Mouse (Mus musculus) c-Kit-positive CD71-positive TER-119-positive erythroid progenitor cells, embryonic 14.5 days (primary cell): ENCODE data around the gene Hpn.
A peak's percentile ranks its signal among the peaks of the same experiment; 100 is the strongest.

Experiments used
- DNase-seq: peaks from one replicate; pipeline ENCODE4 v3.0.0-alpha.2; 2013; ENCODE audit warnings: low spot score

Gene Hpn

DNA sequence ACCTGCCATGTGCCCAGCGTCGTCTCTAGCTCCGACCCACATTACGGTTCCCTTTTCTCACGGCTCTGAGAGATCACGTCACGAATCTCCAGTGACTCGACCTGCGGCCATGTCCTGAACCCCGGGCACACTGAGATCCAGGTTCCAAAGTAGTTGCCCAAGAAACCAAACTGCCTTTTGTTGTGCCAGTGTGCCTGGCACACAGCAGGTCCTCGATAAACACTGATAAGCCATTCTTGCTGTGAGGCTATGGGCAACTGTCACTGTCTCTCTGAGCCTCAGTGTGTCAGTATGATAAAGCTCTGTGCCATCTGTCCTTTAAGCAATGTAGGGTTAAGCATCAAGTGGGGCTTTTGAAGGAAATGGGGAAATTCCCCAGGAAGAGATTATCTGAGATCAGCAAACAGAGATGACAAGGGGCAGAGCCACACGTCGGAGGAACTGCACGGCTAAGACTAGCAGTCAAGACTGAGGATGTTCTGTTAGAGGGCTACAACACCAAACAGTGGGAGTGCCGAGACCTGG is 4.2 kb downstream of the Hpn start:
- no peak for DNase-seq

DNA sequence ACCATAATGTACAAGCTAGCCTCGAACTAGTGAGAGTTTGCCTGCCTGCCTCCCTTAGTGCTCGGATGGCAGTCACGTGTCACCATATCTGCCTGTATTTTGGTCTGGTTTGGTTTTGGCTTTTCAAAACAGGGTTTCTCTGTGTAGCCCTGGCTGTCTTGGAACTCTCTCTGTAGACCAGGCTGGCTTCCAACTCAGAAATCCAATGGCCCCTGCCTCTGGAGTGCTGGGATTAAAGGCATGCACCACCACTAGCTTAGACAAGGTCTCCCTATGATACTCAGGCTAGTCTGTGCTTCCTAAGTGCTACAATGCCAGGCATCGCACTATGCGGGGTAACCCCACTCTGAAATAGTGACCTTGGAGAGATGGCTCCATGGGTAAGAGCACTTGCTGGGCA is 5.3 kb downstream of the Hpn start:
- no peak for DNase-seq

DNA sequence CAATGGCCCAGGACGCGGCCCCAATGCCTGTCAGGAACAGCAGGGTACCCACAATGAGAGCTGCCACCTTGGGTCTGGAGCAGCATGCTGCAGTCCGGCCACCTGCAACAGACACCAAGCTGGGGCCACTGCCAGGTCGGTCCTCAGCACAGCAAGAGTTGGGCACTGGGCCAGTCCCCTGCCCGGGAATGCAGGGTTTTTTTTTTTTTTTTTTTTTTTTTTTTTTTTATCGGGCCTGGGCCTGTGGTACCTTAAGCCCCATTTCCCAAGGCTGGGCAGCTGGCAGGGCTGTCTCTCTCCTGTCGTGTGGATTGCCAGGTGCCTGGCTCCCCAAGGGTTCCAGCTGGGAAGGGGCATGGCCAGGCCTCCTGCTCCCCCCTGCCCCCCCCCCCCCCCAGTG is 6.0 kb downstream of the Hpn start:
- DNase-seq: no peak

DNA sequence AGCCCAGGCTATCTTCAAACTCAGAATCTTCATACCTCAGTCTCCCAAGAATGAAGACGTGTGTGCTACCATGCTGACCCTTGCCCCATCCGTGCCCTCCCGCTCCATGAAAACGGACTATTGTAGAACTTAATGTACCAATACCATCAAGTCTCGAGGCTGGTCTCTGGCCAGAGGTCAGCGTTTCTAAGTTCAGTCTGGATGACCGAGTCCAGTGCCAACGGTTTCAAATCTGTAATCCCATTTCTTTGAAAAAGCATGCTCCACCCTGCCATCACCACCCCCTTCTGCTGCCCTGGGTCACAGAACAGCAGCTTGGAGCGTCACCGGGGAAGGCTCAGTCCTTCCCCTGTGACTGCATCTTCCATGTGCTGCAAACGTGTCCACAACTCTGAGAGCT is 7.3 kb downstream of the Hpn start:
- DNase-seq: no peak

DNA sequence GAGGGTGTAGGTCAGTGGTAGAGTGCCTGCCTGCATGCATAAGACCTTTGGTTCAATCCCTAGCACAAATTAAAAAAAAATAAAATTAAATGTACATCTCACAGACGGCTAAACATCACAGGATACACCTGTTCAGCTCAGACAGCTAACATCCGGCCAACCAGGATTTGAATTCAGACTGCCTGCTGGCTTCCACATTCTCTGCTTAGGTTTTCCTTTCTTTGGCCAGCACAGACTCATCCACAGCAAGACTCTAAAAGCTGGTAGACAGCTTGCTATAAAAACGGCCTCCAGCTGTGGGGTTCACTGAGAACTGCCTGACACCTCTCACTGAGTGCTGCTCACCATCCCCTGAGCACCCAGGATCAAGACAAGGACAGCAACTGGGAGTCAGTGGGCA is 8.9 kb downstream of the Hpn start:
- no peak for DNase-seq

DNA sequence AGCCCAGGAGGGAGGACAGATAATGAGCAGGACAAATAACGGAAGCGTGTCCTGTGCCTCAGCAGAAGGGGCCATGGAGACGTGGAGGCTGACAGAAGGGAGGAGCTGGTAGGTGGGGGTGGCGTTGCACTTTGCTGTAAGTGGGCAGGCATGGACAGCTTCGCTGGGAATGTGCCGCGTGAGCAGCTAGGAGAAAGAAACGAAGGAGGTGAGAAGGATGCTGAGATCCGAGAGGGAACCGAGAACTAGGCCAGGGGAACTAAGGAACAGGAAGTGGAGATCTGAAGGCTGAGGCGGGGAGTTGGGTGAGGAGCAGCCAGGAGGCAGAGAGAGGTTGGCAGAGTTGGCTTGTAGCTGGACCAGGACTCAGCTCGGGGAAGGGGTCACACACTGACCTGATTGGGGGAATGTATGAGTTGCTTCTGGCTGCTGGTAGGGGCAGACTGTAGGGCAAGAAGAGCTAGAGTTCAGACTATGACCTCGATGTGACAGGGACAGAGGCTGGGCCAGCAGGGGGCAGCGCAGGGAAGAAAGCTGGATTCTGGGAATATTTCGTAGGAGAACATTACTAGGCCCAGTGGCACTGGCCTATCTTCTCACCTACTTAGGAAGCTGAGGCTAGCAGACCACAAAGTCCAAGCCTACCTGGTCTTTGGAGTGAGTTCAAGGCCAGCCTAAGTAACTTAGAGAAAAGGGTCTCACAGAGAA is 9.9 kb downstream of the Hpn start:
- DNase-seq: no peak

DNA sequence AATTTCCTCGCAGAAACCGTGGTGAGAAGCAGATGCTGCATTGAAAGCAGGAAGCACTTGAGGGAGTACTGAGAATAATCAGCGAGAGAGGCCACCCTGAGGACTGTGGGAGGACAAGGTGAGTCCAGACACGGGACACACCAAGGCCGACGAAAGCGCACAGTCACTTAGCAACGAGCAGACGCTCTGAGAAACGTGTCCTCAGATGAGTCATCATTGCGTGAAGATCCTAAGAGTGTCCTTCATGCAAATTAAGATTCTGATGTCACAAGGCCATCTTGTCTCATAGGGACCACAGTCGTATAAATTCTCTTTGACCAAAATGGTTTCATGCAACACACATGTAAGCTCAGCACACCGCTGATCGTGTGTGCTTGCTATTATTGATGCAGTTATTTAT is 14.3 kb downstream of the Hpn start:
- DNase-seq: no peak

DNA sequence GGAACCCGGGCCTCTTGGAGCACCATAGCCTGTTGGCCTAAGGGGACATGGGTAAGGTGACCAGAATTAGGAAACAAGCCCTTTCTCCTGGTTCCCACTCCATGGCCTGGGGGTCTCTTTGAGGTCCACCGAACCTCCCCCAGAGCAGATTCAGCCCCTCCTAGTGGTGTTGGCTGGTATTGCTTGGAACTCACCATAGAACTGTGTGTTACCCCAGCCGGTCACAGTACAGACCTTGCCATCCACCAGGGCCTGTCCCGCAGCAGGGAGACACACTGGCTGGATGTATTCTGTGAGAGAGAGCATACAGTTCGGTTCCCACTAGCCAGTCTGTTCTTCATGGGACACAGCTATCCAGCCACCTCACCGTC is 15.5 kb downstream of the Hpn start:
- DNase-seq: no peak

DNA sequence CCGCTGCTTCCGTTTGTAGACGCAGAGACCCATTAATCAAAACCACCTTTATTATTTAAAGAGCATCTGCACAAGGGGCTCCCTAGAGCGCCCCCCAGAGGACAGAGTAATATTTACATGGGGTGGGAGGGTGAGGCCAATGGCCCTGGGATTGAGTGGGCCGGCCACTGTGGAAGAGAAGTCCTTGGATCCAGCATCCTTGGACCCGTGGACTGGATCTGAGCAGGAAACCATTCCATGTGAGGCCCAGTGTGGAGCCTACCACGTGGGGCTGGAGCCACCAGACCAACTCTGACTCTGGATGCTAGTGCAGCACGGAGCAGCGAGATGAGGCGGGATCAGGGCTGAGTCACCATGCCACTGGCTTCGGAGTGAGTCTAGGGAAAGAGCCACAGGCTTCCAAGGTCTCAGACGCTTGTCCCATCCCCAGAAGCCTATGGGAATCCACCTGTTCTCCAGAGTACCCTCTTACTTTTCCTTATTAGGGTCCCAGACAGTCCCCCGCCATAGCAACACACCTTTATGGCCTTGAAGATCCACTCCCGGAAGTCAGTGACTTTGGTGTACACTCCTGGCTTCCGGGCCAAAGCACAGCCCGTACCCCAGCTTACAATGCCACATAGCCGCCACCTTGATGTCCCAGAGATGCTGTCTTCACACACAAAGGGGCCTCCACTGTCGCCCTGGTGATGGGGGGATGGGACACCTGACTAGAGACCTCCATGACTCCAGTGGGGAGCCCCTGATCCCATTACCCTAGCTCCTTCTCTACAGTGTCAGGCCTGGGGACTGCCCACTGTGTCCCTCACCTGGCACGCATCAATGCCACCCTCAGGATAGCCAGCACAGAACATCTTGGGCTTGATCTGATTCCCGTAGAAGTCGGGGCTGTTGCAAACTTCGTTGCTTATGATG is 16.1 kb downstream of the Hpn start:
- no peak for DNase-seq

DNA sequence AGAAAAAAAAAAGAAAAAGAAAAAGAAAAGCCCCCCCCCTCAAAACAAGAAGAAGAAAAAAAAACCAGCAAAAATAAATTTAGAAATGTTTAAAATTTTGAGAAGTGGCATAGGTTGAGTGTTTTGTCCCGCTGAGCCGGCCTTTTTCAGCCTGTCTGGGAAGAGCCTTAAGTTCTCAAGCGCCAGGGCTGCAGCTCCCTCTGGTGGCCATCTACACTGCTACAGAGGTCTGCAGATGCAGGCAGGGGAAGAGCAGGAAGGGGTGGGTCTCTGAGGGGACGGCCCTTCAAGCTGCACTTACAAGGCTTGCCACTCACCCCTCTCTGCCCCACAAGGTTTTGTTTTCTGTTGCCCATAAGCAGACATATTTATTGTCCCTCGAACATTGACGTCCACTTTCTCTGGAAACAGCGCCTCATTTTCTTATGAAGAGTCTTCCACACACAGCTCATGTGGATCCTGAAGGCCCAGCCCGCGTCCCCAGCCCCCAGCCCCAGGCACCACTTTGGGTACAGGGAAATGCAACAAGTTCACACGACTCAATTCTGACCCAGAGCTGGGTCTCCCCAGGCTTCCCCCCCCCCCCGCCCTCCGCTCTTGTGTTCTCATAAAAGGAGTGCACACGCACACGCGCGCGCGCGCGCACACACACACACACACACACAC is 17.4 kb downstream of the Hpn start:
- DNase-seq: peak; percentile 51

DNA sequence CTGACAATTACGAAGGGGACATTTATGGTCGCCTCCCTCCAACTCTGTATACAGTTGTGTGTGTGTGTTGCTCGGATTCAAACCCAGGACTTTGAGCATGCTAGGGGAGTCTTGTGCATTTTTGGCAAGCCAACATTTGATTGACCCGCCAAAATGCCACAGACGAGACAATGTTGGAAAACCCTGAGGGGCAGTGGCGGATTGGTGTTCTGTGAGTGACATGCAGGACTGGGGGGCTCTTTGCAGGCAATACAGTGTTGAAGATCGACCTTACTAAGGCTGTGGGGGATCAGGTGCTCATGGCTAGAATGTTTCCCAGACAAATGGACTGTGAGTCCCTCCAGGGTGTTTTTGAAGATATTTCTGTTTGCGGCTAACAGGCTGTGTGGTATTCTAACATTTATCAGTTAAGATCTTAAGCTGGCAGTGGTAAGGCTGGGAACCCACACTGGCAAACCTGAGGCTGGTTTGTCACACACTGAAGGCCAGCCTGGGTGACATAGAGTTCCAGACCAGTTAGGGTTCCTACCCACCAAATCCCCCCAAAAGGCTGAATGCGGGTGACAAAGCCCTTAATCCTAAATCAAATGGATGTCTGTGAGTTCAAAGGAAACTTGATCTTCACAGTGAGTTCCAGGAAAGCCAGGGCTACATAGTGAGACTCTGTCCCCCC is 18.1 kb downstream of the Hpn start:
- no peak for DNase-seq

DNA sequence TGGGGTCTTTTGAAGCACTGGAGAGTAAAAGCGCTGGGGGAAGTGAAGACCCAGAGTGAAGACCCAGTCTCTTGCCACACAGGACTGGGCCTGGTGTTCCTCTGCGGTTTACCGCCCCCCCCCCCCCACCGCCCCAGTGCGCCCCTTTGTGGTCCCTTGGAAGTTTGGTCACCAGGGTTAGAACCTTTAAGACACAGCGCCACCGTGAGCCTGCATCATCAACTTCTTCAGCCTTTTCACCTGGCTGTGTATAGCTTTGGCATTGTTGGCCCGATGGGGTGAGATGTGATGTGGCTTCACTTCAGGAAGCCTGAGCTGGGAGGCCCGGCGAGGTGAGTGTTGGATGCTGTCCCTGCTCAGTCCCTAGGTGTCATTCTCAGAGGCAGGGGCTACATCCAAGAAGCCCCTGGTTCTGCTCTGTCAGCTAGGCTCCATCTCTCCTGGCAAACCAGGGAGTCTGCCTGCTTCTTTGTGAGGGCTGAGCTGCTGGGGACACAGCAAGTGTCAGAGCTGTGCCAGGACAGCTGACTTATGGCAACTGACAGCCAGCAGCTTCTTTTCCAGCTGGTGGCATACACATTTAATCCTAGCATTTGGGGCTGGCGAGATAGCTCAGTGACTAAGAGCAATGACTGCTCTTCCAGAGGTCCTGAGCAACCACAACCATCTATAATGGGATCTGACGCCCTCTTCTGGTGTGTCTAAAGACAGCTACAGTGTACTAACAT is 20.2 kb downstream of the Hpn start:
- no peak for DNase-seq

DNA sequence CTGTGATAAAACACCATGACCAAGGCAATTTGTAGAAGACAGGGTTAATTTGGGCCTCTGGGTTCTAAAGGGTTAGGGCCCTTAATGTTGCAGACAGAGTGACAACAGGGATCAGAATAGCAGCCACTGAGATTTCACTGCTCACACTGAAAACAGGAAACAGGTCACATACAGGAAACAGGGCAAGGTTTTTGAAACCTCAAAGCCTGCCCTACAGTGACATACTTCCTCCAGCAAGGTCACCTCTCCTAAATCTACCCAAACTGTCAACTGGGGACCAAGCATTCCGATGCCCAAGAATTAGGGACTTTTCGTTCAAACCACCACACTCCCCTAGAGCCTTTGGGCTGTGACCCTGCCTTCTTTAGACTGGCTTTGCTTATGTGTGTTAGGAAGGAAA is 25.4 kb downstream of the Hpn start:
- DNase-seq: no peak

DNA sequence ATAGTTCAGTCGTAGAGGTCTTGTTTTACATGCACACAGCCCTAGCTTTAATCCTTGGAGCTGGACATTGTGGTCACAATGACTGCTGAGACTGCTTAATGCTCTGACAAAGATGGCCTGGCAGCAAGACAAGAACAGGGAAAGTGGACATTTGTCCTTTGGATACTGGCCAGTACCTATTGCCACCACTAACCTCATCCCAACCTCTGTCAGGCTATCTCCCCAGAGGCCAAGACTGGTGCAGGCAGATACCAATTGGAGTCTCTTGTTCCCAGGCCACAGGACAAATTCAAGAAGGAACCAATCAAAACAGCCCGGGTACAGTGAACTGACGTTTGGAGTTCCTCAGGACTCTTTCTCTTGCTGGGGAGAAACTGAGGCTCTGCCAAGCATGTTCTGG is 26.9 kb downstream of the Hpn start:
- DNase-seq: no peak

DNA sequence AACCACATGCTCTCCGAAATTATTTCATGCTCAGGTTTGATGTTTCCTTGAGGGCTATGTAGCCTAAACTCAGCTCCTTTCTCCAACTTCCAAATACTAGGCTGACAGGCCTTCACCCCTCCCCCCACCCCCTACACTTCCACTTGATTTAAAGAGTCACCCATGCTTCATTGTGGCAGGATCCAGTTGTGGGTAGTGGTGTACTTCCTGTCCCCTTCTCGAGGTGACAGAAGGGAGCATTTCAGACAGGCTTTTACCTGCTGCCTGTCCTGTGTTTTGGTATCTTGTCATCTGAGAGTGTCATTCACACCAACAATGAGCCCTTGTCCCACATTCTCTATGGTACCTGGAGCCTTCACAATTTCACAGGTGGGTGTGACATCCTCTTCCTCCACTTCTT is 27.8 kb downstream of the Hpn start:
- DNase-seq: no peak

DNA sequence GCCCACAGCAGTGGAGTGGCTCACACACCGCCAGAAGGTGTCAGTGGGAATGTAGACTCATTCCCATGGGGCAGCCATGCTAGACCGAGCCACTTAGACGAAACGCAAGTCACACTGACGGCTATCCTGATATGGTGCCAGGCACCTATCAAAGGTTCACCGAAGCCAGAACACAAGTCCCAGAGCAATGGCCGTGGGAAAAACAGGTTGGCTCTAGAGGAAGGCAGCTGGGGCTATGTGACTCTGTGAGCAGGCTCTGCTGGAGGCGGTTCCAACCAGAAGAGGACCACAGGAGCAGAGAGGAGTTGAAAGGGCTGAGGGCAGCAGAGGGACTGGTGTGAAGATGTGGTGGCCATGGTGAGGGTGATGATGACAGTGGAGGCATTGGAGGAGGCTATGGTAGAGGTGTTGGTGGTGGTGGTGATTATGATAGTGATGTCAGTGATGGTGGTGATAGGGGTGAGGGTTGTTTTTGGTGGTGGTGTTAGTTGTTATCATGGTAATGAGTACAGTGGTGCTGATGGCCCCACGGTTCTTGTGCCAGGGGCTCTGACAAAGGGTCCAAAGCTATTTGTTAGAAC is 28.8 kb downstream of the Hpn start:
- no peak for DNase-seq

DNA sequence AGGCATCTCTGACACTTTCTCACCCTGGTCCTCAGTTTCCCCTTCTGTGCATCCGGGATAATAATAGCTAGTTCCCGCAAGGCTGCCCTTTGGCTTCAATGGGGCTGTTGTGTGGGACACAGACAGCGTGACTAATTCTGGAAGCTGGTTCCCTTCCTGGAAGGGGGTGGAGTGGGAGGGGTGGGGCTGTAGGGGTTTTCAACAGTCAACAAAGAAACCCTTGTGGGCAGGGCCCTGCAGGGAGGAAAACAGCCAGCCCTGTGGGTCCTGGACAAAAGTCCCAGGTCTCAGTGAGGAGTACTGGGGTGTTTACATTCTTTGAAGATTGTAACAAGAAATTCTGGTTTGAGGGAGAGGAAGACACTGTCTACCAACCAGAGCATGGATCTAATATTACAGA is 29.9 kb downstream of the Hpn start:
- no peak for DNase-seq

DNA sequence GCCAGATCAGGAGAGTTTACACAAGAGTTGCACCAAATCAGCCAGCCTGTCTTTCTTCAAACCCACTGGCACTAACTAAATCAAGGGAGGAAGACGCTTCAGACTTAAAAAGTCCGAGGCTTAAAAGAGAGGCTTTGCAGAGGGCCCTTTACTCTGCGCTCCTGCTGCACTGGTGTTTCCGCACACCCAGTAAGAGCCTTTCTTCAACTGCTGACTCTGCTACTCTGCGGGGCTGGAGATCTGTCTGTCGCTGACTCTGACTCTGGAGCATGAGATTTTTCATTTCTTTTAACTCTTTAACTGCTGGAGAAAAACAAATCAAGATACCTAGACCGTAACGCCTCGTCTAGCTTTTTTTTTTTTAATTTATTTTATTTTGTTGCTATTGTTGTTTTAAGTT is 30.9 kb downstream of the Hpn start:
- no peak for DNase-seq

DNA sequence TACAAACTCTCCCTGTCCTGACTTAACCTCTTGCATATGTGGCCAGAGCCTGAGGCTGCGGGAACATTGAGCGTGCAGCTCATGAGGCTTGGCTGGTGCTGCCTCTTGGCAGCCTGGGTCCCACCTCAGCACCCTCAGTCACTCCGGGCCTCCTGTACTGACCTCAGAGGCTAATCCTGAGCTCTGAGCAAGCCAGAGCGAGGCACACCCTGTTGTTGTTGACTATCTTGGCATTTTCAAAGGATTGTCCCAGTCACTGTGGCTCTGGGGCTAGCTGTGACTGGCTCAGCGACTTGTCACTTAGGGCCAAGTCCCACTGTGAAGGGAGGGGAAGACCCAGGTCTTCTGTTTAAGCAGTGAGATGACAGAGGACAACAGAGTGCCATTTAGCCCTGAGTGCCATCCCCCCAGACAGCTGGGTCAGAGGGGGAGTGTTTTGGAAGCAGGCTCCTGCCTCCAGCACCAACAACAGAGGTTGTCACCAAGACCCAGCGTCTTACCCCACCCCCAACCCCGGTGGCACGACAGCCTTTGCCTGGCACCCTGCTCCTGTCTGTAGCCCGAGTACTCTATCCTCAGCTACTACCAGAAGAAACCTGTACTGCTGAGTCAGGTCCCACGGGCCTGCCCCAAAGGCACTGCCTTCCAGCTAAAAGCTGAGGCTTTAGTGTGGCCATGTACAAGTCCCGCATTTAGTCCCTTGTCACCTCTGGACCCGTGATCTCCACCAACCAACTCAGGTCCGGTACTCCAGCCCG is 32.1 kb downstream of the Hpn start:
- no peak for DNase-seq

DNA sequence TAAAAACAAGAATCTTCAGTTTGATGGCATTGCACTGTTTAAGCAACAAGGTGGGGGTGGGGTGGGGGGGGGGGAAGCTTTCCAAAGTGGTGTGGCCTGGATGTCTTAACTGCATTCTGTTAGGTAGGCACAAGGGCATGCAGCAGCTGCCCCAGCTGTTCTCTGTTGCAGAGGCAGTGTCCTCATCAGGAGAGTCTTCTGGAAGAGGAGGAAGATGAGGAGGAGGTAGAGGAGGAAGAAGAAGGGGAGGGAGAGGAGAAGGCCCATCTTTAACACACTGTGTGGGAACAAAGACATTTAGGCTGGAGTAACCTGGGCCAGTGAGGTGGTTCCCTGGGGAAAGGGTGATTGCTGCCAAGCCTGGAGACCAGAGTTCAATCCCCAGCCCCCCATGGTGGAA is 33.0 kb downstream of the Hpn start:
- DNase-seq: no peak

DNA sequence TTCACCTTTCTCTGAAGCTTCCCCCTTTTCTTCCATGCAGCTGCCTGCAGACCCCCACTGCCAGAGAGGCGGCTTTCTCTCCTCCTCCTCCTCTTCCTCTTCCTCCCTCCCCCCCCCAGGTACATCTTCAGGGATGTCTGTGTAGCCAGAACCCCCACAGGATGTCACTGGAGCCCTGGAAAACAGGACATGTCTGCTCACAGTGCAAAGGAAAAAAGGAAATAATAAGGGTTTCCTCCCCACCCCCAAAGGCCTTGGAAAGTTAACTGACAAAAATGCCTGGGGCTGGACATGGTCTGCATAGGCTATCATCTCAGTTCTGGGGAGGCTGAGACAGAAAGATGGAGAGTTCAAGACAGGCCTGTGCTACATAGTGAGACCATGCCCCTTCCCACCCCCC is 34.0 kb downstream of the Hpn start:
- no peak for DNase-seq
